Mouse (Mus musculus): Measurements from ENCODE around the gene Nxph3.

Gene Nxph3

DNA sequence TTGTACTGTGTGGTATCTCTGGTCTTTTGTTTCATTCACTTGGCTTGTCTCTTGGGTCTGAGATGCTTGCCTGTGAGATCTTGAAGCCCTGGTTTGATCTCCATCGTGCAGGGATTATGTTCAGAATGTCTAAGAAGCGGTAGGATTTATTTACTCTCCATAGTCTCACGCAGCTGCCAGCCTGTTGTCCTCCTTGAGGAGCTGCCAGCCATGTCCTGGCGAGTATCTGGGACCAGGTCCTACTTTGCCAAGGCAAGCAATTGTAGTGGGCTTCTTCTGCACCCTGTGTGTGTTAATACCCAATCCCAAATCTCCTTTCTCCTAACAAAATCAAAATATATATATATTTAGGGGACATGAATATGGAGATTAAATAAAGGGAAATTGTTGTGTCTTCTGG is 21.4 kb downstream of the Nxph3 start:
- DNase-seq (ENCODE audit: low spot score) = no peak

DNA sequence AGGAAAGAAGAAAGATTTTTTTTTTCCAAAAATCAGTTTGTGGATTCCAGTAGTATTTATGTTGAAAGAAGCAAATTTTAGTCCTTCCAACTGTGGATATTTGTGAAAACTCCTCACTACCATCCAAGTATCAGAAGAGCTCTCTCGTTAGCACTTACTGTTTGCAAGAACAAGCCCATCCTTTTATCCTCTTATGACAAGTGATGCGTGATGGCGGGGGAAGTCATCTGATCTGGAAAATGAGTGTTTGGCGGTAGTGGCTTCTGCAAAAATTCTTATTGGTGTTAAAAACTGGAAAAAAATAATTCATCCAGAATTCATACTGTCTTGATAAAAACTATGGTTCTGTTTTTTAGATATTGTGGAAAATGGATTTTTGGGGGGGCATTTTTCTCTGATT is 22.1 kb downstream of the Nxph3 start:
- no peak for DNase-seq (ENCODE audit: low spot score)

DNA sequence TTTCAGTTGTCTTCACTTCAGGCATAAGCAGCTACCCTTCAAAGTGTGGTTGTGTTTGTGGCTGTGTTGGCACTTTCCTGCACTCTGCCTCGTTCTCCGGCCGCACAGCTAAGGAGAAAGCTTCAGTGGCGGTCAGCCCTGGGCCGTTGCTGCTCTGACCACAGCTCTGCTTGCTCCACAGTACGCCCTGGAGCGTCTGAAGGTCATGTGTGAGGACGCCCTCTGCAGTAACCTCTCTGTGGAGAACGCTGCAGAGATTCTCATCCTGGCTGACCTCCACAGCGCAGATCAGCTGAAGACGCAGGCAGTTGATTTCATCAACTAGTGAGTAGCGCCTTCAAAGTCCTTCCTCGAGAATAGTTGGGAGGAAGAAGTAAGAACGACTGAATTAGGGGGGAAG is 24.3 kb downstream of the Nxph3 start:
- peak; percentile 30 for DNase-seq (ENCODE audit: low spot score)

DNA sequence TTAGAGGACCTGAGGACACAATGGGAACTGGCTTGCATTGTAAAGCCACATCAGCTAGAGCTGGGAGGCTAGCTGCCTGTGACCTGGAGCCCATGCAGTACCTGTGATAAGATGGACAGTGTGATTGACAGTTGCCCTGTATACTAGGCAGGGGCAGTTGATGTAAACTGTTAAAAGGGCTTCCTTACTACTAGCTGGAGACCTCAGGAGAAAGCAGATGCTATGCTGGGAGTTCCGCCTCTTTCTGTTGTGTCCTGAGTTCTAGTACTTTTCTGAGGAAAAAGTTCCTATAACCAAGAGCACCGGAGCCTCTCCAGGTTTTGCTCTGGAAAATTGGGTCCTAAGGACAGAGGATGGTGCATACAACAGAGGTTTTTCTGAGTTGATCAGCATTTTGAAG is 27.1 kb downstream of the Nxph3 start:
- no peak for DNase-seq (ENCODE audit: low spot score)

DNA sequence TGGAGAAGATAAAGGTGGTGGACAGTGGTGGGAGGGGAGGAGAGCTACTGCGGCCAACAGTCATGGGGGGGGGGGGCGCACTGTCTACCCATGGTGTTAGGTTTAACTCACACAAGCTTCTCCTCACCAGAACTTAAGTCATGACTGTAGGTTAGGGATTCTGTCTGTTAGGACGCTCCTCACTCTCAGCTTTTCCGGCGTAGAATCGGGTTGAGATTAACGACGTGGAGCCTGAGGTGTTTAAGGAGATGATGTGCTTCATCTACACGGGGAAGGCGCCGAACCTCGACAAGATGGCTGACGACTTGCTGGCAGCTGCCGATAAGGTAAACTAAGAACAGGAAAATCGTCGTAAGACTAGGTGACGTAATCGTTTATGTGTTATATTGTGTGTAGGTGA is 28.7 kb downstream of the Nxph3 start:
- no peak for DNase-seq (ENCODE audit: low spot score)

DNA sequence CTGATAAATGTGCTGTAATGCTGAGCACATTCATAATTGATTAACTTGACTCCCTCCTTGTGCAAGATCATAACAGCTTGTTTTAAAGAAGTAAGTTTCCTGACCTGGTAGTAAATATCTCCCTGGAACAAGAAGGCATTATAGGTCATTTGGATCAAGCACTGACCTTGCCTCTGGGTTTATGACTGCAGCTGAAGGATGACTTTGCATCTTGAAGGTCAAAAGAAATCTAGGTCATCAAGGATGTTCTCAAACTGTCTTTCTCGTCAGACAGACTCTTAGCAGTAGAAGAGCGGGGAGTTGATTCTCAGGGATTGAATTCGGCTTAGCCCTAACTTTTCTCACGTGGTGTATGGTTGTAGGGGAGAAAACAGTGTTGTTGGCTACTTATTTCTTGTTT is 33.7 kb downstream of the Nxph3 start:
- DNase-seq (ENCODE audit: low spot score) = no peak

DNA sequence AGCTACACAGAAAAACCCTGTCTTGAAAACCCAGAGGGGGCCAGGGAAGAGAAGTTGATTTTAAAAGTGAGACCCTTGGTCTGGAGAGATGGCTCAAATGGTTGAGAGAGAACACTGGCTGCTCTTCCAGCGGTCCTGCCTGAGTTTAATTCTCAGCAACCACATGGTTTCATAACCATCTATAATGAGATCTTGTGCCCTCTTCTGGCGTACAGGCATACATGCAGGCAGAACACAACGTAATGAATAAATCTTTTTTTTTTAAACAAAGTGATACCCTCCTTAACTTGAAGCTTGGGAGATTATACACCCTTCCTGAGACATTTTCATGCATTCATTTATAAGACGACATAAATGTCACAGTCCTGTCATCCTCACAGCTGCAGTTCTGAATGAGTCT is 34.9 kb downstream of the Nxph3 start:
- no peak for DNase-seq (ENCODE audit: low spot score)

DNA sequence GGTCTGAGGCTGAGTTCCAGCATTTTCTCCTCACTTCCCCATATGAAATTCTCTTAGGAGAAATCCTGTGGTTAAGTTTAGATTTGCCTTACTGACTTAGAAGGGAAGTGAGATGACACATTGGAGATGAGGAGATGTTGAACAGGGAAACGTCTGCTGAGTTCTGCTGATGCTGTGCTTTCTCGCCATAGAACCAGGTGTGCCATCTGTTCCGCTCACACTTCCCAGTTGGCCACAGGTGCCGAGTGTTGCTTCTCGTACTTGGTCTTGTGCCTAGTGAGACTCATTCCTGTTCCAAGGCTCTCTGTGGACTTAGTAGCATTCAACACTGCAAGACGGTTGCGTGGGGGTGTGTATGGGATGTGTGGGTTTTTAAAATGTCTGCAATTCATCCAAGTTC is 38.0 kb downstream of the Nxph3 start:
- no peak for DNase-seq (ENCODE audit: low spot score)

DNA sequence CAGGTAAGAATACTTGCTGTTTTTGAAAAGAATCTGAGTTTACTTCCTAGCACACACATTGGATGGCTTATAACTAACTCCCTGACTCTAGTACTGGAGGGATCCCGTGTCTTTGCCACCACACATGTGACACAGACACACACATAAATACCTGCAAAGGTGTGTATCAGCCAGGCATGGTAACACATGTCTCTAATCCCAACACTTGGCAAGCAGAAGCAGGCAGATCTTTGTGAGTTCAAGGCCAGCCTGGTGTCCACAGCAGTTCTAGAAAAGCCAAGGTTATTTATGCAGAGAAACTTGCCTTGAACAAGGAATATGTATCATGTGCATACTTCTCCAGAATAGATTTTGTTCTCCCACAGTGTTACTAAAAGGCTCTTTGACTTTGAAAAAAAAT is 40.9 kb downstream of the Nxph3 start:
- DNase-seq (ENCODE audit: low spot score) = no peak

DNA sequence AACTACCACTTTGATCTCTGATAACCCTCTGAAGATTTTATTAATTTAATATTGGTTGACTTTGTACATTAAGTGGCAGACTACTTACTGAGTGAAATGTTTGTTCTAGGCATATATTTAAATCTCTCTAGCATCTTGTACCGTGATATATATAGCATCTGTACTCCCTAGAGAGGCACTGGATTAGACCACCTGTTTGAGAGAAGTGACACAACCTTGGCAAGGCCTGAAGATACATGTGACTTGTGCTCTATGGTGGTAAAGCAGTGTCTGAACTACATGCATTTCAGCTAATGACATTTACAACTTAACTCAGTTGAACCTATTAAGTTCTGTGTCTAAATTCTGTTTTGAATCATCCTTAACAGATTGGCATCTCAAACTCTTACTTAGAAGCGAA is 41.4 kb downstream of the Nxph3 start:
- no peak for DNase-seq (ENCODE audit: low spot score)

DNA sequence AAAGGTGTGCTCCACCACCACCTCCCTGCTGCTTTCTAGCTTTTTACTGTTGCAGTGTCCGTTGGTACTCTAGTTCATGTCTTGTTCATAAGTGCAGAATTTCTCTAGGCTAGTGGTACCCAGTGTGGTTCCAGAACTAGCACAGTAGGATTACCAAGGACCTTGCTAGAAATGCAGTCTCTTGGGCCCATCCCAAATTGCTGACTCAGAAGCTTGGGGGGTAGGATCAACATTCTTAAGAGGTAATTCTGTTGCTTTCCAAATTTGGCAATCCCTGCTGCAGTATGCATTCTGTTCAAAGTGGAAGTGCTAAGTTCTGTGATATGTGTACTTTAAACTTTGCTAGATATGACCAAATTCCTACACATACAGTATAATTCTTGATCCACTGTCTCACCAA is 46.6 kb downstream of the Nxph3 start:
- DNase-seq (ENCODE audit: low spot score) = no peak

DNA sequence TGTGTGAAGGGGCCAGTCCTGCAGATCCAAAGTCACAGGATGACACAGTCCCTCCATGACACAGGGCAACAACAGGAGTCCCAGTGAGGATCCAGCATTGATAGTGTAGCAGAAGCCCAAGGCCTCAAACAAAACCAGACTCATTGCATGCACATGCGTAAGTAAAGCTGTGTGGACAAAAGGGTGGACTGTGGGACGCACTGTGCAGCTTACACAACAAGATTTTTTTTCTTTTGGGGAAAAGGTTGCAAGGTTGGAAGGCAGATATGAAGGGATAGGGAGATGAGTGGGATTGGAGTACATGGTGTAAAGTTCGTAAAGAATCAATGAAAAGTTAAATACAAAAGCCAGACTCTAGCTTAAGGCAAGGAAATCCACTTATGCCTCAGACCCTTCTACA is 52.2 kb downstream of the Nxph3 start:
- no peak for DNase-seq (ENCODE audit: low spot score)

DNA sequence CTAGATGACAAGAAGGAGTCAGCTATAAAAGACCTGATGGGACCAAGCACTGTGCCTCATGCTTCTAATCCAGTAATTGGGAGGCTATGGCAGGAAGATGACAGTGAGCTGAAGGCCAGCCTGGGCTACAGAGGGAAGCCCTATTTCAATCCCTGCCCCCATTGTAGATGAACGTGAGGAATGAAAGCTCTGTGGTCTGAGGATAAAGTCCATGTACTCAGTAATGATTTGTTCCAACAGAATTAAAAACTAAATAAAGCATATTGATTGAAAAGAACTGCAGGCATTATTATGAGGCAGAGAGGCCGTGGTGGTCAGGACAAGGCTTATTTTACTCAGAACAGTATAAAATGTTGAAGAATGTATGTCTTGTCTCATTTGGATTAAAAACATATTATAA is 53.5 kb downstream of the Nxph3 start:
- no peak for DNase-seq (ENCODE audit: low spot score)

All from ovary, adult 18-20 months (tissue).